Mouse (Mus musculus): ENCODE data around the gene Vps4a.

DNA sequence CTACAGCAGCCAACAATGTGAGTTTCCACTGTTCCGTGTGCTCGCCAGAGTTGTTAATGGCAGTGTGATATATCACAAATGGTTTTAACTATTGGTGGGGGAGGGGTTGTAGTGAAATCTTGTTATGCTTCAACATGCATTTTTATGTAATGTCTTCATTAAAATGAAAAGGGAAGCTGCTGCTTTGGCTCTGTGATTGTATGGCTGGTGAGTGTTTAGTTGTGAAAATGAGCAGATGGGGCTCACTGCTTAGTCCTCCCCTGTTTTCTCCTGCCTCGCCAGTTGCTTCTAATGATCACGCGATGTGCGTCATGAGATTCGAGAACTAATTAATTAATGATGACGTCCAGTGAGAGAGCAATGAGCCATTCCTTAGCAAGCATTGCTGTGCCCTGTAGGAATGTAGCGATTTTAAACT is 45.6 kb upstream of the Vps4a start:
- TF ChIP-seq ZNF384 (IDR thresholded peaks at IDR 0.05; ENCODE audit: low read depth, low read length) (no peak), CHD2 (IDR thresholded peaks at IDR 0.05; ENCODE audit: low read depth, low read length) (no peak), ZC3H11A (IDR thresholded peaks at IDR 0.05; ENCODE audit: borderline replicate concordance, low read depth, low read length) (no peak), MAFK (IDR thresholded peaks at IDR 0.05; ENCODE audit: insufficient read depth, low read depth, low read length) (no peak)
